Mouse (Mus musculus) cerebellum, postnatal 10 days (tissue): ENCODE data around the gene Orc1.

Source experiments
- DNase-seq, 2 experiments: peaks; one replicate each; pipeline ENCODE4 v3.0.0; 2021; ENCODE audit warnings: mixed read lengths in 2 of 2

Orc1 gene

DNA sequence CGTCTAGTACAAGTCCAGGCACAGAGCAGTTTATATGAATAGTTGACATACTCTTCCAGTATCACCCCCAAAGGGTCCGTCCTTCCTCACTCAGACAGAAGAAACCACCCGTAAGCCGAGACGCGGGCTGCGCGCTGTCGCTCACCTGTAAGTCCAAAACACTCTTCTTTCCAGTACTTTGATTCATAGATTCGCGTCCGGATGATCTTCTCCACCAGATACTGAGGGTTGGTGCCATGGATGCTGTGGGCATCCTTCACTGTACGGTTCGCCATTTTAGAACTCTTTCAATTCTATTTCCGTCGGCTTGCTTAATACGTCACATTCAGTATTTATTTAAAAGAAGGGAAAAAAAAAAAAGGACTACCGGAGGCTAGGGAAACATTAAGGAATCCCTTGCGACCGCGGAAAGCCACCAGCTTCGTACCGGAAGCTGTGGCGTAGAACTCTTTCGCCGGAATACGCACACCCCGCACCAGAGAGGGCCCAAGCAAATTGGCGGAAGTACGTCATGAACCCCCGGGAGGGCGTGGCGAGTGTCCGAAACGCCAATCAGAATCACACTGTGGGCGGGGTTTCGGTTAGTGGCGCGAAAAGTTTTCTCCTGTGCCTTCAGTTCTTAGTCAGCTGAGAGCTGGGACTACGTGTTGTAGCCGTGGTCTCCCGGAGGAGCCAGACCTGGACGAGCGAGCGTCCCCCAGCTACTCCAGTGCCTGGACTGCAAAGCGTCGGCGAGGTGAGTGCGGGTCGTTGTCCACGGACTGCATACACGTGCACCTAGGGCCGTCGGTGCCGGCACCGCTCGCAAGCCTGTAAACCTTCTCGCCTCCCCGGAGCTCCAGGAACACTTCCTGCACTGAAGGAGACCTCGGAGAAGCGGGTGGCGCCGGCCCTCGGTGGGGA is at the start of gene Orc1, which contains the start of gene Prpf38a:
TSS of gene Orc1 (plus strand) at position 584 of the 903 bp plus-strand sequence.
TSS of gene Prpf38a (minus strand) at position 497 of the 903 bp plus-strand sequence.
- peak; percentile 99 for DNase-seq

- no peak for DNase-seq
Measured at GRCm38 (mm10) chr4:108539701-108540100, 39.5 kb upstream of the Orc1 start.

GRCm38 (mm10) chr4:108565026-108565425 is 14.2 kb upstream of the Orc1 start:
- peak; percentile 13 to 23 for DNase-seq

- no peak for DNase-seq
Measured at GRCm38 (mm10) chr4:108572644-108573043, 6.6 kb upstream of the Orc1 start.

DNA sequence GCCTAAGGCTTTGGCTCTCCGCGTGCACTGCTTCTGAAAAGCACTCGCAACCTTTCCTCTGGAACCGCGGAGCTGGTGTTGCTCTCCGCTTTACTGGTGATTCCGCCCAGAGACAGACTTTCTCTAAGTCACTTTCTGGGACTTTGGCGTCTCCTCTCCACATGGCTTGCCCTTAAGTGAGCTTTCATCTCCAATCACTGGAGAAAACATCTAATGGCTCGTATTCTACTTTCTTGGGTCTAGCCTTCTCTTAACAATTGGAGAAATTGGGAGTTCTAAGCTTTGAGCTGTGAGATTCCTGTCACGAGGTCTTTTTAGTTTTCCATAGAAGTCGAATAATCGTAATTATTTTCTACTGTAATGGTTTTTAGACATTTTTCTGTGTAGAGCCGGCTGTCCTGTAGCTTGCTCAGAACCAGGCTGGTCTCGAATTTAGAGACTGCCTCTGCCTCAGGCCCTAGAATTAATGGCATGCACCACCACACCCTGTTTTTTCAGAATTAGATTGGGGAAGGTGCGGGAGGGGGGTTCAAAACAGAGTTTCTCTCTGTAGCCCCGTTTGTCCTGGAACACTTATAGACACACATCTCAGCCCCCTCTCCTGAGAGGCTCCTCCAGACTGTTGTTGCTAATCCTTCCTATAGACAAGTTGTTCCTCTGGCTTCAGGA is 654 bp downstream of the Orc1 start:
- no peak for DNase-seq

DNA sequence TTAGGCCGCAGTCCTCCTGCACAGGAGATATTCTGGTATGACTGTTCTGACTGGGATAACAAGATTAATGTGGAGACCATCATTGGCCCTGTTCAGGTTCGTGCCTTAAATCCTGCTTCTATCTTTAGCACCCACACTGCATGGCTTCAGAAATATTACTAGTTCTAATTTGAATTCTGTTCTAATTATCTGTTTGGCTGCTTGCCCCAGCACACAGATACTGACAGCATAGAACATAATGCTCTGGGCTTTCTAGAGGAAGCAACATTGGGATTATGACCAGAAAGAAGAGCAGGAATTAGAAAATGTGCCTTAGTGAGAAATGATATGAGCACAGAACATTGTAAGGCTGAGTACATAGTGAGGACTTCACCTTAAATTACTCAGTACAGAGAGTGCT is 14.2 kb downstream of the Orc1 start:
- DNase-seq = no peak

DNA sequence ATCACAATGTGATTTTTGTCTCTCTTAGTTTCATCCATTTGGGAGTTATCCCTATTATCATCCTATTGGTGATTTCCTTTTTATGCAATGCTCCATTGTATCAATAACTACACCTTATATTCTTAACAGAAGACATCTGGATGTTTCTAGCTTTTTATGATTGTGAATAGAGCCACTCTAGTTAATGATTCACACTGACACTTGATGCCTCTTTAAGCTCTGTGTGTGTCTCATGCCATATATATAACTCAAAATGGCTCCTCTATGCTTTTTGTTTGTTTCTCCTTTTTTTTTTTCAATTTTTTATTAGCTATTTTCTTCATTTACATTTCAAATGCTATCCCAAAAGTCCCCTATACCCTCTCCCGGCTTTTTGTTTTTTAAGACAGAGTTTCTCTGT is 16.6 kb downstream of the Orc1 start:
- DNase-seq = no peak

GRCm38 (mm10) chr4:108598306-108598705 is 19.1 kb downstream of the Orc1 start:
- DNase-seq = no peak

DNA sequence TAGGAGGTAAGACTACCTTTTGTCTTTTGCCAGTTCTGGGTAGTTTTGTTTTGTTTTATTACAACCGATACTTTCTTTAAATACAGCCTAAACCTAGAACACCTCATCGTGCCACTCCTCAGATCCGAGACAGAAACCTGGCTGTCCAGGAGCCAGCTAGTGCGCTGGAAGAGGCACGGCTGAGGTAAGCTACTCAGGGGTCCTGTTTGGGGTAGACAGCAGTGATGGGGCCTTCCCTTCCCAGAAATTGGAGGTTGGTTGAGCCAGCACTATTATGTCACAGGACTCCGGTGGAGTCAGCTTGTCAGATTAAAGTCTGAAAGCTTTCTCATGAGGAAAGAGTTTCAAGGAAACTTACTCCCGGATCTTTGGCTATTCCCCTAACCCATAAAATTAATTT is 22.6 kb downstream of the Orc1 start:
- no peak for DNase-seq

DNA sequence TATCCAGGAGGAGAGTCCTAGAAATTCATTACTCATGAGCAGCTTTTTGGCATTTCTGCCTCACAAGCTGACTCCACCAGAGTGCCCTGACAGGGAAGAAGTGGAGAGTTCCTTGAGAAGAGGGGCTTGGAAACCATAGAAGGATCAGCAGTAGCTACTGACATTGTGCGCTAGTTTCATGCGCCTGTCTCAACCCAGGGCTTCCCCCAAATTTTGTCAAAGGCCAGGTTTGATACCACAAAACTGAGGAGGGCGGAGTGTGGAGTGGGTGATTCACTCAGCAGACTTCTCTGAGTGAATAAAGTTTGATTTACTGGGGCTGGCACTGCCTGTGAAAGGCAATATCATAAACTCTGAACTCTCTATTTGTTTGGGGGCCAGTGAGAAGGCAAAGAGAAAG is 29.4 kb downstream of the Orc1 start:
- no peak for DNase-seq

- no peak for DNase-seq
Measured at GRCm38 (mm10) chr4:108610935-108611334, 31.7 kb downstream of the Orc1 start.

- no peak for DNase-seq
Measured at GRCm38 (mm10) chr4:108618586-108618985, 39.4 kb downstream of the Orc1 start.

- peak in 1 of 2 experiments; percentile 38 for DNase-seq
Measured at GRCm38 (mm10) chr4:108619165-108619564, 39.9 kb downstream of the Orc1 start.

DNA sequence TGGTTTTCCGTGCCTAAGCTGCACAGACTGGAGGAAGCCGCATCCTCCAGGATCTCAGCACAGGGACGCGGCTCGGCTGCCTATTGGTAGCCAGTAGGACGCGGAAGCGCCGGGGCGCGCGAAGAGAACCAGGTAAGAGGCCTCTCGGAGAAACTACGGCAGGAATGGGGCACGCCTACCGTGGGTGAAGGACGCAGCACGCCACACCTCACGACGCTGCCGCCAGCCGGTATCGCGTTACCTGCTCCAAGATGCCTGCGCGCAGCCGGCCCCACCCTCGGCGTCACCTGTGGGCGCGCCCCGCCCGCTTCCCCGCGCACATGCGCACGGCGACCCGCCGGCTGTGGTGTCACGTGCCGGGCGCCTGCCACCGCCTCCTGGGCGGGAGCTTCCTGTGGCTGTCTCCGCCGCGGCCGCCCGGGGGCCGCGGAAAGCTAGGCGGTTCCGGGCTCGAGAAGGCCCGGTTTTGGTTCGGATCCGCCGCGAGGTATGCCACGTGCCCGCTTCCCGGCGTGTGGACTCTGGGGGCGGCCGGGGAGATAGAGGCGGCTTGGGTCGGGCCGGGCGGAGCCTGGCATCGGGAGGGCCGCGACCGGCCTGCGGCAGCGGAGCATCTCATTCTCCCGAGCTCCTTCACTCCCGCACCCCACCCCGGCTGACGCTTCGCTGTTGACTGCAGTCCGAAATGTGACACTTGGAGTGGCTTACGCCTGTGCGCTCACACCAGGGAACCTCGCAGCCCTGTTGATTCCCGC is 40.5 kb downstream of the Orc1 start, which contains the start of gene Cc2d1b:
TSS of gene Cc2d1b (plus strand) at position 354 of the 755 bp plus-strand sequence.
- peak; percentile 95 to 96 for DNase-seq

DNA sequence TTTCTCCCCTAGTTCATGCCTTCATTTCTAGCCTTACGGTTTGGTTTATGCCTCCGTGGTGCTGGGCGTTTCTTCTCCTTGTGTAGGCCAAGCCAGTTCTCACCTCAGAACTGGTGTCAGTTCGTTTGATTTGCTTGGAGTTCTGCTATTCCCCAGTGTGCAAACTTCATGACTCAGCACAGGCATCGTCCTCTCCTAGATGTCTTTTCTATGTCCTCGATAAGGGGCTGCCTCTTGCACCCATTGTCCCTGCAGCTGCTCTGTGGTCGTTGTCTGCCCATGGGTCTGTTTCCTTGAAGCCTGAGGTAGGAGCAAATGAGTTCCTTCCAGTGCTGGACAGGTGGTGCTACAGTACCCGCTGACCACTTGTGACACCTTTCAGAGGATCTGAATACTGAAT is 41.3 kb downstream of the Orc1 start:
- peak in 1 of 2 experiments; percentile 32 for DNase-seq

GRCm38 (mm10) chr4:108621504-108621903 is 42.3 kb downstream of the Orc1 start:
- DNase-seq = peak; percentile 43 to 45

DNA sequence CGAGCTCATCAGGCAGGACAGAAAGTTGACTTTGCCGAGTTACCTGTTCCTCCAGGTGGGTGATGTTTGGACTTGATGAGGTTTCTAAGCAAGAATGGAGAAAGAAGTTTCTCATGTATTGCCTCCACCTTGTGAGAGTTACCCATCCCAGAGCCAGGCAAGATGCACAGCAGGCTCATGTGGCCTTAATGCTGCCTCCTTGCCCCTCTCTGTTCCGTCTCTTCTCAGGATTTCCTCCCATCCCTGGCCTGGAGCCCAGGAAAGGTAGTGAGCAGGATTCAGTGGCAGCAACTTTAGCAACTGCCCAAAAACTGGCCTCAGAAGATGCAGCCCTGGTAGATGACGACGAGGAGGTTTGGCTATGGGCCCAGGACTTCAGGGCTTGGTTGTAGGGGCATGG is 47.8 kb downstream of the Orc1 start:
- no peak for DNase-seq

DNA sequence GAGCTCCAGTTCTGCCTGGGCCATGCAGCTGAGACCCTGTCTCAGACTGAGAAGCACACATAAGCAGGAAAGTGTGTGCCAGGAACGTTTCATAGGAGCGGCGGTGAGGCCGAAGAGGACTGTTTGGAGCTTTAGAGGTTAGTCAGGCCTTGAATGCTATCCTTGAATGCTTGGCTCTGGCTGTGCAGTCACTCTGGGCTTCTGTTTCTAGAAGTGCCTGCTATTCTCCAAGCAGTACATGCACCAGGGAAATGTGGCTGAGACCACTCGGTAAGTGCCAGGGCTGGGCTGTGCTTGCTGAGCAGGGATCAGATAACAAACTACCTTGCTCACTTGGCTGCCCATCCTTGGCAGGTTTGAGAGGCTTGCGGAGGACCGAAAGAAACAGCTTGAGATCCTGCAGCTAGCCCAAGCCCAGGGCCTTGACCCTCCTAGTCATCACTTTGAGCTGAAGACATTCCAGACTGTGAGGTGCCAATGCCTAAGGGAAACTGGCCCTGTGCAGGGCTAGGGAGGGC is 50.2 kb downstream of the Orc1 start:
- DNase-seq = no peak

DNA sequence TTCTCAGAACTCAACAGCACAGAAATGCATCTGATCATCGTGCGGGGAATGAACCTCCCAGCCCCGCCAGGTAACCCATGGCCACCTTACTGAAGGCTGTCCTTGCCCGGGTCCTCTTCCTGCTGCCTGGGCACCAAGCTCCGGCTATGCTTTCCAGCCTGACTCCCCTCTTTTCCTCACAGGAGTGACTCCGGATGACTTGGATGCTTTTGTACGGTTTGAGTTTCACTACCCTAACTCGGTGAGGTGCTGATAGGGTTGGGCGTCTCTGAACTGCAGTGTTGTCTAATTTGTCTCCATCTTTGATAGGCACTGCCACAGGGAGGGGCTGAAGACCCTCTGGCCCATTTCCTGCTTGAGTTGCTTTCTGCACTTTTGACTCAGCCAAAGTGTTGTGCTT is 50.9 kb downstream of the Orc1 start:
- DNase-seq = no peak

GRCm38 (mm10) chr4:108631616-108632015 is 52.4 kb downstream of the Orc1 start:
- no peak for DNase-seq

GRCm38 (mm10) chr4:108633703-108634102 is 54.5 kb downstream of the Orc1 start:
- DNase-seq = no peak

DNA sequence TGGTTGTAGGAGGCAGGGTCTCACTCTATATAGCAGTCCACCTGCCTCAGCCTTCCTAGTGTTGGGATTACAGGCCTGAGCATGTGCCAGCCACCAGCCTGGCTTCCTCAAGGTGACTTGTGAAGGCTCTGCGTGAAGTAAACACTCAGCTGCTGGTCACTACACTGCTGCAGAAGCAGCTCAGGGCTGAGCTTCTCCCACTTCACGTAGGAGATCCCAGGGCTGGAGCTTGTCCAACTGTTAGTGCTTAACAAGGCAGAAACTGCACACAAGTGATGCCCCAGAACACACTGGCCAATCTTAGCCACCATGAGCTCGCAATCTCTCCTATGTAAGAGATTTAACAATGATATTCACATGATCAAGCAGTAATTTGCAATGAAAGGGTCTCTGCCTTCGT is 55.5 kb downstream of the Orc1 start:
- DNase-seq = peak; percentile 59 to 64

- DNase-seq = no peak
Measured at GRCm38 (mm10) chr4:108635101-108635500, 55.9 kb downstream of the Orc1 start.
